Mouse (Mus musculus): ENCODE results near the gene Gpx3. TPM values are rescaled to one million over a fixed set of nuclear protein-coding genes. Genes with fewer than 3 reads are reported as not detected.

Gpx3 gene
- total and polyA plus RNA-seq, 2 experiments from 2014 or later: 16.0 to 44.0 TPM

DNA sequence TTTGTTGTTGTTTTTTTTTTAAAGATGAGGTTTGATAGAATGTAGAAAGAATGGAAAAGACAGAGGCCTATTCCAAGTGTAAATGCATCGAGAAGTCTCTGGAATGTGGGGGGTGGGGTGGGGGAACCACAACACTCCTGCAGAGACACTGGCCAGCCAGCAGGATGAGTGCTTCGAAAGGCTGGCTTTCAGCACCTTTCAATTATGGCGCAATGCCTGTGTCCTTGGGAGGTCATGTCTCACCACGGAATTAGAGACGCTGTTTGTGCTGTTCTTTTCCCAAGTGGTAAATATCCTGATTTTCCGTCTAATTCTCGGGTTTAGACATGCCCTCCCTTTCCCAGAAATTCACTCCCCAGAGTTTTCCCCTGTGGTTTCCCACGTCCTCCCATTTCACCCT is 19.6 kb upstream of the Gpx3 start:
- no peak for DNase-seq
- H3K36me3 ChIP-seq (ENCODE audit: insufficient read depth): no peaks in the 10 kb centered on the region
- no peak overlapping the region for H3K27ac ChIP-seq (ENCODE audit: low read depth, low read length)
- no peaks in the 10 kb centered on the region for H3K27me3 ChIP-seq (ENCODE audit: insufficient read depth, low read length)
- whole genome bisulfite sequencing: 47% methylated on average over 8 of the region's 8 CpGs
- no peak overlapping the region for H3K4me3 ChIP-seq (ENCODE audit: low read depth, low read length)
- no peak for TF ChIP-seq CTCF (IDR thresholded peaks at IDR 0.05; ENCODE audit: low read depth)
- H3K9ac ChIP-seq: no peak overlapping the region
- no peaks in the 10 kb centered on the region for H3K9me3 ChIP-seq (ENCODE audit: low read length)
- H3K4me2 ChIP-seq (ENCODE audit: low read depth): no peak overlapping the region
- ATAC-seq: no peak
- H3K4me1 ChIP-seq (ENCODE audit: insufficient read depth): no peaks in the 10 kb centered on the region

DNA sequence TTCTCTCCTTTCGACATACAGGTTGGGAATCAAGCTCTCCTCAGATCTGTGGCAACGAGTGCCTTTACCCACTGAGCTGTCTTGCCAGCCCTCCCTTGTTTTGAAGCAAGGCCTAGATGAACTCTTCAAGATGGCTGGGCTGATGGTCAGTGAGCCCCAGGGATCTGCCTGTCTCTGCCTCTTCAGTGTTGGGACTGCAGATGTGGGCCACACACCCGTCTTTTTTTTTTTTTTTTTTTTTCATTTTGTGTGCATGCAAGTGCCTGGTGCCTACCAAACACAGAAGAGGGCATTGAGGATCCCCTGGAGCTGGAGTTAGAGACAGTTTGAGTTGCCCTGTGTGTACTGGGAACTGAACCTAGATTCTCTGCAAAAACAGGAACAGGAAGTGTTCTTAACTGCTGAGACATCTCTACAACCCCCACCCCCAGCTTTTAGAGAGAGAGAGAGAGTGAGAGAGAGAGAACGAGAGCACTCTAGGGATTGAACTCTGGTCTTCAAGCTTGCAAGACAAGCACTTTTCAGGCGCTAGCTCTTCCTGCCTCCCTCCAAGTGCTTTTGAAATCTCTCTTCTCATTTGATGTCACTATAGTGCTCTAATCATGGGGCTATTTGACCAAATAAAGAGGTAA is 17.9 kb upstream of the Gpx3 start:
- WGBS: 73% methylated on average over 5 of the region's 5 CpGs
- no peak overlapping the region for H3K9ac ChIP-seq
- no peaks in the 10 kb centered on the region for H3K9me3 ChIP-seq (ENCODE audit: low read length)
- no peaks in the 10 kb centered on the region for H3K27me3 ChIP-seq (ENCODE audit: insufficient read depth, low read length)
- DNase-seq (no peak), ATAC-seq (no peak)
- no peak overlapping the region for H3K4me3 ChIP-seq (ENCODE audit: low read depth, low read length)
- H3K36me3 ChIP-seq (ENCODE audit: insufficient read depth): no peaks in the 10 kb centered on the region
- no peak overlapping the region for H3K27ac ChIP-seq (ENCODE audit: low read depth, low read length)
- no peak for TF ChIP-seq CTCF (IDR thresholded peaks at IDR 0.05; ENCODE audit: low read depth)
- H3K4me2 ChIP-seq (ENCODE audit: low read depth): no peak overlapping the region
- H3K4me1 ChIP-seq (ENCODE audit: insufficient read depth): no peaks in the 10 kb centered on the region

DNA sequence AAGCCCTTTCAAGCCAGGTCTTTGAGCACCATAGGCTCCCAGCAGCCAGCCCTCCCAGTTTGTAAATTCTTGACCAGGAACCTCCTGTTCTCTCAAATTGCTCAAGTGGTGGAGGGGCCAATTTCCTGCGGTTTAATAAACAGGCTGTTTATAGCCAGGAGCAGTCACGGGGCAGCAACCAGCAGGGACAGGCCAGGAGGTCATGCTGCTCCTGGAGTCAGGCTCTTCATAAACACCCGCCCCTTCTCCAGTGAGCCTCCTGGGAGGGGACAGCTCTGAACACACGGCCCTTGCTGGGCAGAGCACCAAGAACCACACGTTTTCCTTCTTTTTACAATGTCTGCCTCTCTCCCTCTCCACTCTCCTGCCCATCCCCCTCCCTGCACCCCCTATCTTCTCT is 17.3 kb upstream of the Gpx3 start:
- Histone ChIP-seq H3K4me1 (ENCODE audit: insufficient read depth) (no peaks in the 10 kb centered on the region), H3K36me3 (ENCODE audit: insufficient read depth) (no peaks in the 10 kb centered on the region), H3K27me3 (ENCODE audit: insufficient read depth, low read length) (no peaks in the 10 kb centered on the region), H3K9ac (no peak overlapping the region), H3K4me3 (ENCODE audit: low read depth, low read length) (no peak overlapping the region), H3K9me3 (ENCODE audit: low read length) (no peaks in the 10 kb centered on the region), H3K27ac (ENCODE audit: low read depth, low read length) (no peak overlapping the region), H3K4me2 (ENCODE audit: low read depth) (no peak overlapping the region)
- no peak for TF ChIP-seq CTCF (IDR thresholded peaks at IDR 0.05; ENCODE audit: low read depth)
- no peak for DNase-seq
- no peak for ATAC-seq
- WGBS: 41% methylated on average over 5 of the region's 5 CpGs

DNA sequence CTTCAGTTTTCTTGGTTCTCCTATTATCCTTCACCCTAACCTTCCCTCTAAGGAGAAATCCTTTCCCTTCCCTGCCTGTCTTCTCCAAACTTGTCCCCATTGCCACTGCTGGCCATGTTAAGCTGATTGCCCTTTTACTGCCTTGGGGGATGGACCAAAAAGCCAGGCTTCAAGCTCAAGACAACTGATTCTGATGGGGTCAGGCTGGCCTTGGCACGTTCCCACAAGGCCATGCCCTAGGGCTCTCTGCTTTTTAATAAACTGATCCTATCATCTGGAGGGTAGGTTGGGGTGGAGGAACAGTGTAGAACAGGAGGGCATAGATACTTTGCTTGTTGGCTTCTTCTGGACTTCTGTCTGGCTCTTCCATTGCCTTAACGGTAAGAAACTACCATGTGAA is 16.8 kb upstream of the Gpx3 start:
- H3K4me2 ChIP-seq (ENCODE audit: low read depth): no peak overlapping the region
- ATAC-seq (no peak), DNase-seq (no peak)
- WGBS: 85% methylated on average over 2 of the region's 2 CpGs
- no peak for TF ChIP-seq CTCF (IDR thresholded peaks at IDR 0.05; ENCODE audit: low read depth)
- H3K9me3 ChIP-seq (ENCODE audit: low read length): no peaks in the 10 kb centered on the region
- no peaks in the 10 kb centered on the region for H3K27me3 ChIP-seq (ENCODE audit: insufficient read depth, low read length)
- H3K4me1 ChIP-seq (ENCODE audit: insufficient read depth): no peaks in the 10 kb centered on the region
- no peak overlapping the region for H3K9ac ChIP-seq
- no peaks in the 10 kb centered on the region for H3K36me3 ChIP-seq (ENCODE audit: insufficient read depth)
- H3K27ac ChIP-seq (ENCODE audit: low read depth, low read length): no peak overlapping the region
- H3K4me3 ChIP-seq (ENCODE audit: low read depth, low read length): no peak overlapping the region

DNA sequence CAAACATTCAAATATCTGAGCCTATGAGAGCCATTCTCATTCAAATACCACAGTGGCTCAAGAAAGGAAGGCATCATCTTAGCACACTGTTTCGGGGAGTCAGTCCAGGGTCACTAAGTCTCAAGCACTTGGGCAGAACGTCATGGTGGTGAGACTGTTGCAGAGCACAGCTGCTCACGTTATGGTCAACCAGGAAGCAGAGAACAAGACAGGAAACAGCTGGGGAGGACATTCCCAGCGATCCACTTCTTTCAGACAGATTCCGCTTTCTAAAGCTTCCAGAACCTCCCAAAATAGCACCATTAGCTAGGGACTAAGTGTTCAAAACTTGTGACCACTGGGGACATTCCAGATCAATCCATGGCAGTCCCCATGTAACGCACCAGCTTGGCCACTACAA is 14.3 kb upstream of the Gpx3 start:
- WGBS: 89% methylated on average over 6 of the region's 6 CpGs
- DNase-seq: no peak
- no peak overlapping the region for H3K4me3 ChIP-seq (ENCODE audit: low read depth, low read length)
- no peak for ATAC-seq
- no peaks in the 10 kb centered on the region for H3K27me3 ChIP-seq (ENCODE audit: insufficient read depth, low read length)
- H3K9me3 ChIP-seq (ENCODE audit: low read length): no peaks in the 10 kb centered on the region
- no peak for TF ChIP-seq CTCF (IDR thresholded peaks at IDR 0.05; ENCODE audit: low read depth)
- H3K4me2 ChIP-seq (ENCODE audit: low read depth): no peak overlapping the region
- H3K27ac ChIP-seq (ENCODE audit: low read depth, low read length): no peak overlapping the region
- H3K4me1 ChIP-seq (ENCODE audit: insufficient read depth): no peaks in the 10 kb centered on the region
- no peaks in the 10 kb centered on the region for H3K36me3 ChIP-seq (ENCODE audit: insufficient read depth)
- no peak overlapping the region for H3K9ac ChIP-seq

DNA sequence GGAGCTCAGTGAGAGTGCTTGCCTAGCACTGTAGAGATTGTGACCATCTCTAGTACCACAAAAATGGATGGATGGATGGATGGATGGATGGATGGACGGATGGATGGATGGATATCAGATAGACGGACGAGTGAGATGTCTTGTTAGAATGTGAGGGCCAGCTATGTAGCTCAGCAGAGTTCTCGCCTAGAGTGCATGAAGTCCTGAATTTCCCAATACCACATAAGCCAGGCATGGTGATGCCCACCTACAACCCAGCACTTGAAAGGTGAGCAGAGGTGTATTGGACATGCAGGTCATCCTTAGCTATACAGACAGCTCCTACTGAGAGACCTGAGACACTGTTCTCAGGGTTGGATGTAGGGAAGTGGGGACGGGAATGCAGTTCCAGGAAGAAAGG is 10.9 kb upstream of the Gpx3 start:
- Histone ChIP-seq H3K36me3 (ENCODE audit: insufficient read depth) (no peaks in the 10 kb centered on the region), H3K4me1 (ENCODE audit: insufficient read depth) (no peaks in the 10 kb centered on the region), H3K9me3 (ENCODE audit: low read length) (no peaks in the 10 kb centered on the region), H3K4me3 (ENCODE audit: low read depth, low read length) (no peak overlapping the region), H3K27ac (ENCODE audit: low read depth, low read length) (no peak overlapping the region), H3K27me3 (ENCODE audit: insufficient read depth, low read length) (no peaks in the 10 kb centered on the region), H3K9ac (no peak overlapping the region), H3K4me2 (ENCODE audit: low read depth) (no peak overlapping the region)
- no peak for ATAC-seq
- WGBS: 91% methylated on average over 5 of the region's 5 CpGs
- TF ChIP-seq CTCF (IDR thresholded peaks at IDR 0.05; ENCODE audit: low read depth): no peak
- DNase-seq: no peak

DNA sequence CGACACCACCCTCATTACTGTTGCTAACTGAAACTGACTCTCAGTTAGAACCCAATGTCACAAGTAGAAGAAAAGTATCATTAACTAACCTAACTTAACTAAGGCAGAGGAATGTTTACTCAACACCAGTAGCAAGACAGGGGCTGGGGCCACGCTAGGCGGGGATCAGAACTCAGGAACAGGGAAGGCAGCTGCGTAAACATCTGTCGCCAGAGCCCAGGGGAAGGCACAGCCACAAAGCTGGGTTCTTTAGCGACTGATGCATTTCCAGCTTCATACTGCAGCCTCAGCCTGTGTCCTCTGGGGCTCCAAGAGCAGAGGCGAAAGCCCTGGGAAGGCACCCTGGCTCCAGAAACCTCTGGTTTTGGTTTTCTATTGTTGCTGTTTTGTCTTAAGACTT is 10.2 kb upstream of the Gpx3 start:
- no peak overlapping the region for H3K4me3 ChIP-seq (ENCODE audit: low read depth, low read length)
- ATAC-seq (no peak), DNase-seq (no peak)
- no peaks in the 10 kb centered on the region for H3K4me1 ChIP-seq (ENCODE audit: insufficient read depth)
- no peak overlapping the region for H3K27ac ChIP-seq (ENCODE audit: low read depth, low read length)
- no peak for TF ChIP-seq CTCF (IDR thresholded peaks at IDR 0.05; ENCODE audit: low read depth)
- no peak overlapping the region for H3K9ac ChIP-seq
- no peaks in the 10 kb centered on the region for H3K9me3 ChIP-seq (ENCODE audit: low read length)
- no peaks in the 10 kb centered on the region for H3K27me3 ChIP-seq (ENCODE audit: insufficient read depth, low read length)
- no peaks in the 10 kb centered on the region for H3K36me3 ChIP-seq (ENCODE audit: insufficient read depth)
- WGBS: 68% methylated on average over 7 of the region's 7 CpGs
- no peak overlapping the region for H3K4me2 ChIP-seq (ENCODE audit: low read depth)
